Mouse (Mus musculus): ENCODE results near the gene Ier3. TPM values are rescaled to one million over a fixed set of nuclear protein-coding genes. Genes with fewer than 3 reads are reported as not detected.

Ier3 gene
- total RNA-seq, 4 experiments from 2014 or later: 8.3 to 19.3 (median 13.7) TPM

GRCm38 (mm10) chr17:35868961-35869345 lies 47.5 kb downstream of the Ier3 start:
- no peak for DNase-seq

- DNase-seq: peak; percentile 50
Observed at GRCm38 (mm10) chr17:35869346-35870067, 48.0 kb downstream of the Ier3 start.

GRCm38 (mm10) chr17:35870151-35870883 lies 48.8 kb downstream of the Ier3 start:
- peak; percentile 76 for DNase-seq

GRCm38 (mm10) chr17:35870884-35871696 lies 49.6 kb downstream of the Ier3 start:
- no peak for DNase-seq

Small RNA genes lying within 50 kb of the gene (microRNA-seq; reads per million reads assigned to microRNA genes)
- 0 to 0.18 reads per million in 2 experiments for gene Gm28033

Other genes starting within 250 kb of the Ier3 start
- not detected for gene Sfta2, start 220.1 kb upstream of the Ier3 start, total RNA-seq (2022)
- not detected for gene Gm9573, start 195.0 kb upstream of the Ier3 start, total RNA-seq (2022)
- not detected for gene Mucl3, start 178.0 kb upstream of the Ier3 start, total RNA-seq (2022)
- 10 to 100 TPM; 30.9 to 60.3 (median 45.3) TPM for gene Vars2, start 154.1 kb upstream of the Ier3 start, total RNA-seq (2022)
- gene Gtf2h4, start 147.9 kb upstream of the Ier3 start, total RNA-seq (2022): 10 to 100 TPM; 23.5 to 30.6 (median 24.6) TPM
- 10 to 100 TPM; 40.1 to 81.5 (median 56.4) TPM for gene Ddr1, start 117.1 kb upstream of the Ier3 start, total RNA-seq (2022)
- gene Flot1, start 1.5 kb downstream of the Ier3 start, total RNA-seq (2022): 100 to 1,000 TPM in 2 of 4 experiments, 10 to 100 TPM in 2; 57.2 to 117 (median 94.8) TPM
- gene Tubb5, start 16.6 kb downstream of the Ier3 start, total RNA-seq (2022): 100 to 1,000 TPM; 141 to 168 (median 159) TPM
- 10 to 100 TPM; 20.9 to 28.2 (median 24.1) TPM for gene Mdc1, start 19.8 kb downstream of the Ier3 start, total RNA-seq (2022)
- gene Nrm, start 39.6 kb downstream of the Ier3 start, total RNA-seq (2022): 1 to 10 TPM; 2.5 to 5.4 (median 5.0) TPM
- gene Ppp1r18, start 43.9 kb downstream of the Ier3 start, total RNA-seq (2022): 10 to 100 TPM; 35.4 to 47.9 (median 40.0) TPM
- gene Dhx16, start 58.1 kb downstream of the Ier3 start, total RNA-seq (2022): 10 to 100 TPM; 40.6 to 57.8 (median 52.0) TPM
- 10 to 100 TPM; 33.1 to 46.5 (median 40.3) TPM for gene 2310061I04Rik, start 75.7 kb downstream of the Ier3 start, total RNA-seq (2022)
- 10 to 100 TPM; 34.8 to 61.0 (median 44.9) TPM for gene Atat1, start 88.4 kb downstream of the Ier3 start, total RNA-seq (2022)
- 100 to 1,000 TPM in 2 of 4 experiments, 10 to 100 TPM in 2; 81.7 to 102 (median 99.4) TPM for gene Mrps18b, start 94.7 kb downstream of the Ier3 start, total RNA-seq (2022)
- gene Ppp1r10, start 94.8 kb downstream of the Ier3 start, total RNA-seq (2022): 100 to 1,000 TPM in 1 of 4 experiments, 10 to 100 TPM in 3; 65.5 to 105 (median 89.6) TPM
- gene Abcf1, start 148.1 kb downstream of the Ier3 start, total RNA-seq (2022): 100 to 1,000 TPM in 1 of 4 experiments, 10 to 100 TPM in 3; 87.1 to 104 (median 93.9) TPM
- gene Gnl1, start 158.2 kb downstream of the Ier3 start, total RNA-seq (2022): 10 to 100 TPM; 52.4 to 65.5 (median 59.7) TPM
- 10 to 100 TPM; 19.0 to 38.5 (median 27.2) TPM for gene Prr3, start 158.6 kb downstream of the Ier3 start, total RNA-seq (2022)
- 1 to 10 TPM; 6.0 to 9.2 (median 6.9) TPM for gene H2-T24, start 198.9 kb downstream of the Ier3 start, total RNA-seq (2022)
- 100 to 1,000 TPM in 1 of 4 experiments, 10 to 100 TPM in 3; 65.8 to 110 (median 93.4) TPM for gene H2-T23, start 211.2 kb downstream of the Ier3 start, total RNA-seq (2022)
- gene H2-T22, start 221.1 kb downstream of the Ier3 start, total RNA-seq (2022): 10 to 100 TPM; 33.8 to 65.4 (median 46.3) TPM
- gene Gm6034, start 221.3 kb downstream of the Ier3 start, total RNA-seq (2022): under 1 TPM in 2 of 4 experiments, not detected in 2; 0.17 to 0.30 TPM
- 1 to 10 TPM; 5.8 to 7.9 (median 6.7) TPM for gene Gm11127, start 236.7 kb downstream of the Ier3 start, total RNA-seq (2022)

Measured in adrenal gland, adult 8-10 months (tissue).